Mouse (Mus musculus) liver, embryonic 11.5 days (tissue): Measurements from ENCODE around the gene Hnrnpc. TPM values are rescaled to one million over a fixed set of nuclear protein-coding genes. Genes with fewer than 3 reads are reported as not detected.
A peak's percentile ranks its signal among the peaks of the same experiment; 100 is the strongest.

Source experiments
- ATAC-seq: fragments of 200-750 bp; cut with Nextera tagmentation; replicated peaks from 2 replicates; pipeline ENCODE4 v1.8.0; 2017; ENCODE audit warnings: moderate number of reproducible peaks, mild to moderate bottlenecking, moderate TSS enrichment, moderate library complexity; ENCODE audit not compliant: low FRiP score
- DNase-seq: peaks from one replicate; pipeline ENCODE4 v3.0.0-alpha.2; 2017; ENCODE audit warnings: low spot score
- H3K27ac ChIP-seq: fragments of 300-500 bp; sonication (generic); 2 replicates; pipeline ENCODE4 v1.5.1; 2014; ENCODE audit warnings: mild to moderate bottlenecking, low read depth, low read length, control low read depth
- H3K27me3 ChIP-seq: fragments of 300-500 bp; sonication (generic); replicated peaks from 2 replicates; pipeline ENCODE4 v1.6.1; 2014; ENCODE audit warnings: low read length, mixed read lengths; ENCODE audit not compliant: control insufficient read depth, insufficient read depth
- H3K36me3 ChIP-seq: fragments of 300-500 bp; sonication (generic); 2 replicates; pipeline ENCODE4 v1.6.1; 2014; ENCODE audit warnings: mild to moderate bottlenecking, low read length, moderate library complexity, mixed read lengths; ENCODE audit not compliant: control insufficient read depth, insufficient read depth
- H3K4me1 ChIP-seq: fragments of 300-500 bp; sonication (generic); replicated peaks from 2 replicates; pipeline ENCODE4 v1.6.1; 2014; ENCODE audit warnings: low read length, mixed read lengths; ENCODE audit not compliant: control insufficient read depth, insufficient read depth
- H3K4me2 ChIP-seq: fragments of 300-500 bp; sonication (generic); 2 replicates; pipeline ENCODE4 v1.6.1; 2014; ENCODE audit warnings: mild to moderate bottlenecking, control low read depth, moderate library complexity
- H3K4me3 ChIP-seq: fragments of 300-500 bp; sonication (generic); 2 replicates; pipeline ENCODE4 v1.5.1; 2014; ENCODE audit warnings: low read depth, low read length, control low read depth
- H3K9ac ChIP-seq: fragments of 300-500 bp; sonication (generic); 2 replicates; pipeline ENCODE4 v1.6.1; 2014; ENCODE audit warnings: low read depth, low read length, control low read depth
- H3K9me3 ChIP-seq: fragments of 300-500 bp; sonication (generic); 2 replicates; pipeline ENCODE4 v1.6.1; 2016; ENCODE audit warnings: low read length, inconsistent platforms, mixed read lengths; ENCODE audit not compliant: control insufficient read depth
- WGBS: fragments of 180-500 bp; shearing (Covaris S2); extraction: QIAGEN DNeasy Blood & Tissue Kit; methylation state at CpG from one replicate; pipeline ENCODE4 v1.1.7; 2014; 5-methylcytosine and 5-hydroxymethylcytosine counted together
- polyA plus RNA-seq: library from polyadenylated mRNA; unstranded; fragments of >200 nt; fragmentation: Nextera tagmentation; extraction: Ambion mirVana; gene quantifications from 2 replicates; pipeline ENCODE4 v1.2.1, GENCODE M21; 2014

The Hnrnpc gene
- polyA plus RNA-seq, 1 experiment from 2014 or later, result 698 TPM

DNA sequence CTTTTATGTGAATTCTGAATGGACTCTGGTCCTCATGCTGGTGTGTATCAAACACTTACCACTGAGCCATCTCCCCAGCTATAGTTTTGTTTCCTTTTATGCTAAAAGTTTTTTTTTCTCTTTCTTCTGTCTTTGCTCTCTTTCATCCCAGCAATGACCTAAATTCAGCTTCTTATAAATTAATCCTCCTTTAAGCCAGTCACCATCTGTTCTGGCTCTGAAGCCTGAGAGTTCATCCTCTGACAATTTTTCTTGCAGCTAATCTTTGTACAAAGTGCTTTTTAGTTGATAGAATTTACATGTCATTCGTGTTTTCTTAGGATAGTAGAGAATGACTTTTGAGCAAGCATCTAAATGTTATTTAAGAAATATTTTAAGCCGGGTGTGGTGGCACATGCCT, 4.2 kb upstream of the Hnrnpc start:
- H3K9ac ChIP-seq, result no peak overlapping the region
- H3K27ac ChIP-seq, result no peak overlapping the region
- H3K9me3 ChIP-seq, result no peaks in the 10 kb centered on the region
- 81% methylated on average over 2 of the region's 2 CpGs for WGBS
- ATAC-seq, result no peak
- H3K4me3 ChIP-seq, result no peak overlapping the region
- H3K4me1 ChIP-seq, result peaks cover 8% of the 10 kb centered on the region; the same call in 1 of the 2 replicates
- no peaks in the 10 kb centered on the region for H3K36me3 ChIP-seq
- H3K4me2 ChIP-seq, result no peak overlapping the region
- no peak for DNase-seq
- no peaks in the 10 kb centered on the region for H3K27me3 ChIP-seq

DNA sequence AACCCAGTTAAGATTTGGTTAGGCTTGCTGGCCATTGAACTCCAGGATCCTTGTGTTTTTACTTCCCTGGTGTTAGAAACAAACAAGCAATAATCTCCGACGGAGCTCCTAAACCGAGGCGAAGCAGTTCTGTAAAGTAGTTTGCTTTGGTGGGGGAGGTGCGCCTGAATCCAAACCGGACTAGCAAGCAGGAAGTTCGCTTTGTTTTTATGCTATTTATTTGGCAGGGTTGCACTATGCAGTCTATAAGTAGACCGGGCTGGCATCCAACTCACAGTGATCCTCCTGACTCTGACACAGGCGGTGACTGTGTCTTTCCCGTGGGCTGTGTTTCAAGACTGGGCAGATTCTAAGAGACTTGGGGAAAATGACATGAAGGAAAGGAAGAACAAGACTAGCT, 2.9 kb upstream of the Hnrnpc start:
- Histone ChIP-seq H3K4me3 (no peak overlapping the region), H3K27ac (peak overlapping the region; percentile 68; the same call in 1 of the 2 replicates), H3K36me3 (no peaks in the 10 kb centered on the region), H3K9ac (peak overlapping the region; percentile 43; the same call in 1 of the 2 replicates), H3K4me1 (peaks cover 10% of the 10 kb centered on the region; the same call in 1 of the 2 replicates), H3K27me3 (no peaks in the 10 kb centered on the region), H3K9me3 (no peaks in the 10 kb centered on the region), H3K4me2 (peak overlapping the region; percentile 46)
- ATAC-seq (no peak), DNase-seq (no peak)
- 34% methylated on average over 10 of the region's 10 CpGs for WGBS

DNA sequence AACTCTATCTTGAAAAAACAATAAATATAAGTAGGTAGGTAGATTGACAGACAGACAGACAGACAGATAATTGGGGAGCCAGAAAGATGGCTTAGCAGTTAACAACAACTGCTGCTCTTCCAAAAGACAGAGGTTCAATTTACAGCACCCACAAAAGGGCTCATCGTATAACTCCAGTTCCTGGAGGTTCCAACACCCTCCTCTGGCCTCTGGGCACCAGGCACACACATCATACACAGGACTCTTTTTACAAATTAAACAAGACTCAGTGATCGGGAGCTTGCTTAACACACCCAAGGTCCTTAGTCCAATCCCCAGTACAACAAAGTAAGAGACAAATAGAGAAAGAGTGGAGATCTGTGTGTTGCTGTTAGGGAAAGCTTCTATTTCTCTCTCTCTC, 1.5 kb upstream of the Hnrnpc start:
- DNase-seq, result no peak
- no peaks in the 10 kb centered on the region for H3K9me3 ChIP-seq
- H3K36me3 ChIP-seq, result no peaks in the 10 kb centered on the region; the same call in 1 of the 2 replicates
- no peaks in the 10 kb centered on the region for H3K27me3 ChIP-seq
- H3K4me1 ChIP-seq, result peaks cover 22% of the 10 kb centered on the region
- H3K27ac ChIP-seq, result peak overlapping the region; percentile 69
- no peak overlapping the region for H3K4me3 ChIP-seq
- peak overlapping the region; percentile 9; the same call in 1 of the 2 replicates for H3K4me2 ChIP-seq
- H3K9ac ChIP-seq, result peak overlapping the region; percentile 3; the same call in 1 of the 2 replicates
- 64% methylated on average over 2 of the region's 2 CpGs for WGBS
- ATAC-seq, result no peak

DNA sequence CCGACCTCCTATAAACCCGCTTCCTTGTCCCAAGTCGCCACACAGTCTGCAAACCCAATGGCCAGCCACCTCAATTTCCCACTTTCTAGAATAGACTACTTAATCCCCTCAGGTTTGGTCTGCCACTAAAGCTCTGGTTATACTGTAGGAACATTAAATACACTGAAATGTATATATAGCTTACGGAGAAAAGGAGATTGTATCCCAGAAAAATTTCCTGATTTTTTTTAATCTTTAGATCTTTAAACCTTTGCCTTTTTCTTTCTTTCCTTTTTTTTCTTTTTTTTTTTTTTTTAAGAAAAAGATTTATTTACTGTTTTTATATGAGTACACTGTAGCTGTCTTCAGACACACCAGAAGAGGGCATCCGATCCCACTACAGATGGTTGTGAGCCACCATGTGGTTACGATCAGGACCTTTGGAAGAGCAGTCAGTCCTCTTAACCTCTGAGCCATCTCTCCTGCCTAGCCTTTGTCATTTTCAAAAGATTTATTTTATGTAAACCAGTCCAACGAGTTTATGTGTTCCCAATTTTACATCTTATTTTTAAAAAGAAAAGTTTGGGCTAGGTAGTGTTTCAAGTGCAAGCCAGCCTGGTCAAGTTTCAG, 953 bp upstream of the Hnrnpc start:
- Histone ChIP-seq H3K4me3 (peak overlapping the region; percentile 99), H3K9ac (peak overlapping the region; percentile 74), H3K36me3 (no peaks in the 10 kb centered on the region; the same call in 1 of the 2 replicates), H3K4me1 (peaks cover 22% of the 10 kb centered on the region), H3K27me3 (no peaks in the 10 kb centered on the region), H3K4me2 (peak overlapping the region; percentile 72), H3K9me3 (no peaks in the 10 kb centered on the region), H3K27ac (peak overlapping the region; percentile 93)
- ATAC-seq (no peak), DNase-seq (no peak)
- 39% methylated on average over 7 of the region's 7 CpGs for WGBS

DNA sequence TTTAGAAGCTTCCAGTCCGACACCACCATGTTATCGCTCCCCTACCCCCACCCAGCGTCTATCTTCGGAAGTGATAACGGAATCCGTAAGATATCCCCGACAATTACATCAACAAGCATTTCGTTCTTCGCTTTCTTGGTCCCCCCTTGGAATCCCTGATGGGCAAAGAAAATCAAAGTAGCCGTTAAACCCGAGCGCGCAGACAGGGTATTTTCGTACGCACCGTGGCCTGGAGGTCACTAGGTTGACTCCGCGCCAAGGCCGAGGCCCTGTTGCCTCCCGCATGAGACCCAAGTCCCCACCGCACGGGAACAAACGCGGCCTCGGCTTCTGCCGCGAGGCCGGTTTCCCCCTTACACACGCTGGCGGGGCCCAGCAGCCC, 363 bp downstream of the Hnrnpc start:
- peak overlapping the region; percentile 100 for H3K9ac ChIP-seq
- under 1% methylated on average over 30 of the region's 30 CpGs for WGBS
- no peaks in the 10 kb centered on the region; the same call in 1 of the 2 replicates for H3K36me3 ChIP-seq
- H3K9me3 ChIP-seq, result no peaks in the 10 kb centered on the region
- DNase-seq, result no peak
- peak overlapping the region; percentile 92 for H3K4me2 ChIP-seq
- peak overlapping the region; percentile 97 for H3K27ac ChIP-seq
- ATAC-seq, result peak; percentile 0
- no peaks in the 10 kb centered on the region for H3K27me3 ChIP-seq
- H3K4me3 ChIP-seq, result peak overlapping the region; percentile 99
- peaks cover 25% of the 10 kb centered on the region for H3K4me1 ChIP-seq

DNA sequence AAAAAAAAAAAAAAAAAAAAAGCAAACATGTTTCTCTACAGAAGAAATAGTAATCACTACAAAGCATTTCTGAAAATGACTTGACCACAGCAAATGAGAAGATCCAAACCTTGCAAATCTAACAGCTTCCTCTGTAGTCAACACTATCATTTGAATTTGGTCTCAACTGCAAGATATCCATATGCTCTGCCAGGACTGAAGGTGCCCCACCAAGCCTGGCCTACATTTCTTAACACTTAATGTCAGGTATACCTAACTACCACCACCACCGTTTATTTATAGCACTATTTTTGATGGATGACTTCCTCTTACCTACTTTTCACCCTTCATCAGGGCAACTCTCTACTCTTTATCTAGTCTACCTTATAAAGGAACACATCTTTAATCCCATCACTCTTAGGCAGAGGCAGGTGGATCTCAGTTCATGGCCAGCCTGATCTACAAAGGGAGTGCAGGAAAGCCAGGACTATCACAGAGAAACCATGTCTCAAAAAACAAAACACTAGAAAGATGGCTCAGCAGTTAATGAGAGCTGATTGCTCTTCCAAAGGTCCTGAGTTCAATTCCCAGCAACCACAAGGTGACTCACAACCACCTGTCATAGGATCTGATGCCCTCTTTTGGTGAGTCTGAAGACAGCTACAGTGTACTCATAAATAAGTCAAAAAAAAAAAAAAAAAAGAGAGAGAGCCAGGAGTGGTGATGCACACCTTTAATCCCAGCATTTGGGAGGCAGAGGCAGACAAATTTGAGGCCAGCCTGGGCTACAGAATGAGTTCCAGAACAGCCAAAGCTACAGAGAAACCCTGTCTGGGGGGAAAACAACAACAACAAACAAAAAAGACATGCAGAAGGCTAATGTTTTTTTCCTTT, 2.3 kb downstream of the Hnrnpc start:
- Histone ChIP-seq H3K9me3 (no peaks in the 10 kb centered on the region), H3K27ac (no peak overlapping the region), H3K27me3 (no peaks in the 10 kb centered on the region), H3K36me3 (peaks cover 4% of the 10 kb centered on the region; the same call in 1 of the 2 replicates), H3K4me2 (peak overlapping the region; percentile 92), H3K4me3 (peak overlapping the region; percentile 99), H3K9ac (no peak overlapping the region), H3K4me1 (peaks cover 21% of the 10 kb centered on the region)
- no peak for ATAC-seq
- DNase-seq, result no peak
- 66% methylated on average over 1 of the region's 1 CpGs for WGBS

DNA sequence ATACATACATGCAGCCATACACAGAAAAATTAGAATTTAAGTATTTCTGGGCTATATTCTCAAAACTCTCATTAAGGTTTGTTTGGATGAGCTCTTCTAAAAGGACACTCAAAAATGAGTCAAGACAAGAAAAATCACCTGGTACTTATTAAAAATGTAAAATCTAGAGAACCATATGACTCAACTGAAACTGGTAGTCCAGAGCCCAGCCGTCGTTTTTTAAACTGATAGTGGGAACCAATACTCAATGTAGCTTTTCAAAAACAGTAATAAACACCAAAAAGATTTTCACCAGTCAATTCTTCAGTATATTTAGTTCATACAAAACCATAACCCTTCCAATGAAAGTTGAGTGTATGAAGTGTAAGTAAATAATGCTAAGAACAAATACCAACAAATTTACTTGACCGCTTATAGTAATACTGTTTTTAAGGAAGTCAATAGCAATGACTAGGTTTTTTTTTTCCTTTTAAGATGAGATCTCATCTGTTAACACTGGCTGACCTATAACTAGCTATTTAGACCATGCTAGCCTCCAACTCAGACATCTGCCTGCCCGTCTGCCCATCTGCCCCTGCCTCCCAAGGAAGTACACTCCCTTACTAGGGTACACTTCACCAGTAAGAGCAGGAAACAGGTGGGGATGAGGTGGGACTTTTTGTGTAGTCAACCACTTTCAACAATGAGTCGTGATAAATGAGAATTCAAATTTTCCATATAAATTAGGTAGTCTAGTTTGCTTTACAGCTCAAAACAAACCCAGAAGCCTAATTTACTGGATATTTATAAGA, 3.5 kb downstream of the Hnrnpc start:
- H3K4me2 ChIP-seq, result peak overlapping the region; percentile 92
- no peak overlapping the region for H3K27ac ChIP-seq
- no peak overlapping the region for H3K9ac ChIP-seq
- H3K4me1 ChIP-seq, result peaks cover 20% of the 10 kb centered on the region
- peak overlapping the region; percentile 33; the same call in 1 of the 2 replicates for H3K4me3 ChIP-seq
- no peaks in the 10 kb centered on the region for H3K9me3 ChIP-seq
- DNase-seq (no peak), ATAC-seq (no peak)
- no peaks in the 10 kb centered on the region for H3K27me3 ChIP-seq
- peaks cover 6% of the 10 kb centered on the region; the same call in 1 of the 2 replicates for H3K36me3 ChIP-seq
- 62% methylated on average over 5 of the region's 5 CpGs for WGBS

DNA sequence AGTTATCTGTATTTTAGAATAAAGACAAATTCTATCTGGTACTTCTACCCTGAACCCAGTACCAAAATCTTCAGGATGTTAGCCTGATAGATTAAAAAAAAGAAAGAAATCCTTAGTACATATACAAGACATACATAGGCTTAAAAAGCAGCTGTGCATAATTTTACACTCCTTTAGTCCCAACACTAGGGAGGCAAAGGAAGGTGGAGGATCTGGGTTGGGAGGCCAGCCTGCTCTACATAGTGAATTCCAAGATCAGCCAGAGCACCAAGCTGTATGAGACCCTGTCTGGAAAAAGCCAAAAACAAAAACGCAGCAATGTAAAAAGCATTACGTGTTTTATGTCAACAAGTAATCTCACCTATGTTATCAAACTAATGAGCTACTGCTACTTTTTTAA, 4.3 kb downstream of the Hnrnpc start:
- H3K27ac ChIP-seq, result no peak overlapping the region
- no peak overlapping the region for H3K9ac ChIP-seq
- peaks cover 6% of the 10 kb centered on the region; the same call in 1 of the 2 replicates for H3K36me3 ChIP-seq
- no peak overlapping the region for H3K4me3 ChIP-seq
- no peaks in the 10 kb centered on the region for H3K27me3 ChIP-seq
- 72% methylated on average over 2 of the region's 2 CpGs for WGBS
- ATAC-seq, result no peak
- no peak for DNase-seq
- peaks cover 17% of the 10 kb centered on the region for H3K4me1 ChIP-seq
- H3K4me2 ChIP-seq, result peak overlapping the region; percentile 92
- H3K9me3 ChIP-seq, result no peaks in the 10 kb centered on the region
